Mouse (Mus musculus) olfactory bulb, adult 2 months (tissue): ENCODE measurements around the gene Aqp8. TPM values are rescaled to one million over a fixed set of nuclear protein-coding genes. Genes with fewer than 3 reads are reported as not detected.

ENCODE experiments used
- H3K27ac ChIP-seq: fragments of 200-500 bp; 2 replicates; pipeline ENCODE4 v1.5.1; 2012; ENCODE audit warnings: low read depth, low read length; ENCODE audit not compliant: insufficient read depth
- H3K4me1 ChIP-seq: fragments of 200-500 bp; 2 replicates; pipeline ENCODE4 v1.6.1; 2012; ENCODE audit warnings: low read length; ENCODE audit not compliant: control insufficient read depth, insufficient read depth
- H3K4me3 ChIP-seq: fragments of 200-500 bp; 2 replicates; pipeline ENCODE4 v1.5.1; 2012; ENCODE audit warnings: mild to moderate bottlenecking, low read depth, low read length, moderate library complexity; ENCODE audit not compliant: insufficient read depth
- CTCF ChIP-seq: fragments of 200-500 bp; IDR thresholded peaks from 2 replicates; pipeline ENCODE4 v1.5.1; 2012; ENCODE audit warnings: low read depth, mild to moderate bottlenecking, low read length, moderate library complexity; ENCODE audit not compliant: insufficient read depth
- POLR2A ChIP-seq: fragments of 200-500 bp; IDR thresholded peaks from 2 replicates; pipeline ENCODE4 v1.6.1; 2012; ENCODE audit warnings: mild to moderate bottlenecking, low read depth, low read length, moderate library complexity; ENCODE audit not compliant: insufficient read depth
- WGBS: fragments of 180-500 bp; shearing (Covaris S2); methylation state at CpG from one replicate; pipeline ENCODE4 v1.1.7; 2018; 5-methylcytosine and 5-hydroxymethylcytosine counted together
- polyA plus RNA-seq: library from polyadenylated mRNA; stranded (reverse); fragments of >200 nt; gene quantifications from 2 replicates; pipeline ENCODE4 v1.2.4, GENCODE M21; 2012; ENCODE audit warnings: low replicate concordance; ENCODE audit not compliant: missing spikeins, insufficient read depth, insufficient read length

Gene Aqp8
- not detected in 2 replicates for polyA plus RNA-seq

- no peak for TF ChIP-seq POLR2A
- TF ChIP-seq CTCF = no peak
- Histone ChIP-seq H3K27ac (no peak within 1 kb of the TSS), H3K4me3 (no peak within 1 kb of the TSS), H3K4me1 (no peaks in the 10 kb centered on the region)
- WGBS = 76% methylated on average over 9 of the region's 9 CpGs
Measured at GRCm38 (mm10) chr7:123462070-123462501, at the start of gene Aqp8. Gene Aqp8, plus strand, starts transcription at chr7:123462291.

- H3K27ac ChIP-seq = no peak overlapping the region
- no peaks in the 10 kb centered on the region for H3K4me1 ChIP-seq
- TF ChIP-seq POLR2A (no peak), CTCF (no peak)
- 89% methylated on average over 4 of the region's 4 CpGs for WGBS
- H3K4me3 ChIP-seq = no peak overlapping the region
Measured at GRCm38 (mm10) chr7:123416803-123417202, 45.3 kb upstream of the Aqp8 start.

- whole genome bisulfite sequencing = 89% methylated on average over 3 of the region's 3 CpGs
- TF ChIP-seq CTCF (no peak), POLR2A (no peak)
Measured at GRCm38 (mm10) chr7:123417661-123418060, 44.4 kb upstream of the Aqp8 start.

GRCm38 (mm10) chr7:123419984-123420383 lies 42.1 kb upstream of the Aqp8 start:
- WGBS = 87% methylated on average over 4 of the region's 4 CpGs
- TF ChIP-seq CTCF = no peak
- no peak for TF ChIP-seq POLR2A
- Histone ChIP-seq H3K4me1 (no peaks in the 10 kb centered on the region), H3K27ac (no peak overlapping the region), H3K4me3 (no peak overlapping the region)

More at GRCm38 (mm10) chr7:123417661-123418060, 44.4 kb upstream of the Aqp8 start:
- H3K4me1 ChIP-seq = no peaks in the 10 kb centered on the region
- no peak overlapping the region for H3K27ac ChIP-seq
- H3K4me3 ChIP-seq = no peak overlapping the region

- TF ChIP-seq POLR2A (no peak), CTCF (no peak)
- Histone ChIP-seq H3K27ac (no peak overlapping the region), H3K4me3 (no peak overlapping the region), H3K4me1 (no peaks in the 10 kb centered on the region)
- WGBS = 94% methylated on average over 3 of the region's 3 CpGs
Measured at GRCm38 (mm10) chr7:123421958-123422357, 40.1 kb upstream of the Aqp8 start.

GRCm38 (mm10) chr7:123424281-123424680 lies 37.8 kb upstream of the Aqp8 start:
- H3K4me1 ChIP-seq = no peaks in the 10 kb centered on the region
- 92% methylated on average over 6 of the region's 6 CpGs for WGBS
- no peak overlapping the region for H3K4me3 ChIP-seq
- TF ChIP-seq POLR2A = no peak
- TF ChIP-seq CTCF = no peak
- no peak overlapping the region for H3K27ac ChIP-seq

- no peak for TF ChIP-seq CTCF
- TF ChIP-seq POLR2A = no peak
Measured at GRCm38 (mm10) chr7:123425134-123425757, 36.8 kb upstream of the Aqp8 start.

GRCm38 (mm10) chr7:123429624-123430410 lies 32.3 kb upstream of the Aqp8 start:
- 89% methylated on average over 8 of the region's 8 CpGs for WGBS
- H3K27ac ChIP-seq = no peak overlapping the region
- H3K4me1 ChIP-seq = no peaks in the 10 kb centered on the region
- H3K4me3 ChIP-seq = no peak overlapping the region
- TF ChIP-seq POLR2A = no peak

More at GRCm38 (mm10) chr7:123425134-123425757, 36.8 kb upstream of the Aqp8 start:
- Histone ChIP-seq H3K4me3 (no peak overlapping the region), H3K27ac (no peak overlapping the region), H3K4me1 (no peaks in the 10 kb centered on the region)
- WGBS = 82% methylated on average over 6 of the region's 6 CpGs

GRCm38 (mm10) chr7:123430411-123430705 lies 31.7 kb upstream of the Aqp8 start:
- WGBS = 92% methylated on average over 4 of the region's 4 CpGs
- TF ChIP-seq CTCF (no peak), POLR2A (no peak)
- Histone ChIP-seq H3K27ac (no peak overlapping the region), H3K4me1 (no peaks in the 10 kb centered on the region), H3K4me3 (no peak overlapping the region)

- Histone ChIP-seq H3K4me1 (no peaks in the 10 kb centered on the region), H3K27ac (no peak overlapping the region), H3K4me3 (no peak overlapping the region)
- WGBS = 73% methylated on average over 4 of the region's 4 CpGs
- TF ChIP-seq CTCF (no peak), POLR2A (no peak)
Measured at GRCm38 (mm10) chr7:123431206-123431605, 30.9 kb upstream of the Aqp8 start.
